Mouse (Mus musculus) olfactory bulb, adult 2 months (tissue): Measurements from ENCODE around the gene Nudt2. TPM values are rescaled to one million over a fixed set of nuclear protein-coding genes. Genes with fewer than 3 reads are reported as not detected.
"Not testable (repeated sequence)": the region's sequence is repeated elsewhere in the genome, so short reads cannot be mapped to it uniquely, and the experiment has no call there.

Experiments used
- H3K27ac ChIP-seq: fragments of 200-500 bp; 2 replicates; pipeline ENCODE4 v1.5.1; 2012; ENCODE audit warnings: low read depth, low read length; ENCODE audit not compliant: insufficient read depth
- H3K4me1 ChIP-seq: fragments of 200-500 bp; 2 replicates; pipeline ENCODE4 v1.6.1; 2012; ENCODE audit warnings: low read length; ENCODE audit not compliant: control insufficient read depth, insufficient read depth
- H3K4me3 ChIP-seq: fragments of 200-500 bp; 2 replicates; pipeline ENCODE4 v1.5.1; 2012; ENCODE audit warnings: mild to moderate bottlenecking, low read depth, low read length, moderate library complexity; ENCODE audit not compliant: insufficient read depth
- CTCF ChIP-seq: fragments of 200-500 bp; IDR thresholded peaks from 2 replicates; pipeline ENCODE4 v1.5.1; 2012; ENCODE audit warnings: low read depth, mild to moderate bottlenecking, low read length, moderate library complexity; ENCODE audit not compliant: insufficient read depth
- POLR2A ChIP-seq: fragments of 200-500 bp; IDR thresholded peaks from 2 replicates; pipeline ENCODE4 v1.6.1; 2012; ENCODE audit warnings: mild to moderate bottlenecking, low read depth, low read length, moderate library complexity; ENCODE audit not compliant: insufficient read depth
- WGBS: fragments of 180-500 bp; shearing (Covaris S2); methylation state at CpG from one replicate; pipeline ENCODE4 v1.1.7; 2018; 5-methylcytosine and 5-hydroxymethylcytosine counted together
- polyA plus RNA-seq: library from polyadenylated mRNA; stranded (reverse); fragments of >200 nt; gene quantifications from 2 replicates; pipeline ENCODE4 v1.2.4, GENCODE M21; 2012; ENCODE audit warnings: low replicate concordance; ENCODE audit not compliant: missing spikeins, insufficient read depth, insufficient read length

The Nudt2 gene
- not detected in 2 replicates for polyA plus RNA-seq

DNA sequence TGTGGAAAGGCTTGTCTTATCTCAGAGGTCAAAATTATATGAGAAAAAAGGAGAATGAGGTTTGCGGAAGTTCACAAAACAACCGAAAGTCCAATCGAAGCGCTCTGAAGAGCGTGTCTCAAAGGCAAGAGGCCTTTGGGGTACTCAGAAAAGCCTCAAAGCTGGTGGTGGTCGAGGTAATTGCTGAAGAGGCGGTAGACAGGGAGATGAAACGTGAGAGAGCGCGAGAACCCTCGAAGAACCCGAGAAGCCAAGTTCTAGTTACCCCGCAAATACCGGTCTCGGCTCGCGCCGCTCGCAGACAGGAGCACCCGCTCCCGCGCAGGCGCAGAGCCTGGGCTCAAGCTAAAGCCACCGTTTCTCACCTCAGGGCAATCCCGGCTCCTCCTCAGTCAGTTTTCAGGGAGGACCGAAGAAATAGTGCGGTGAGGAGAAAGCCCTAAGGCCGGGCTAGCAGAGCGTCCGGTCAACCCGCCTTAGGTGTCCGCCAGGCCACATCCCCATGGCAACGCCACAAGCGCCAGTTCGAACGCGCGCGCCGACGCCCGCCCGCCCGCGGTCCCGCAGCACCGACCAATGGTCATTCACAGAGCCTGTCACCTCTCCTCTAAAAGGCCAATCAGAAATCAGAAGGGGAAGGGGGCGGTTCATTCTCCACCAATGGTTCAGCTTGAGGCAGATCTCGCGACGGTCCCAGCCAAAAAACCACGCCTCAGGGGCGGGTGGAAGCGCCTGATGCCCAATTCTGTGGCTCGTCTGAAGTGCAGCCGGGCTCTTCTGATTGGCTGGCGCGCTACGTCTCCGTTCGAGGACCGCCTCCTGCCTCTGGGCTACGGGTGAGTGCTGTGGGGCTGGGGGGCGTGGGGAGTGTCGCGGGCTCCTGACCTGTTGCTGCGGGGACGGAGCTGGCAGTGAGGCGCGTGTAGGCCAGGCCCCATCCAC lies at the start of gene Nudt2, which contains the start of gene Kif24:
TSS of gene Nudt2 (plus strand) at position 807 of the 942 bp plus-strand sequence.
TSS of gene Kif24 (minus strand) at position 543 of the 942 bp plus-strand sequence.
- peak within 1 kb of the TSS; percentile 95 for H3K4me3 ChIP-seq
- TF ChIP-seq CTCF (no peak), POLR2A (peak; percentile 49)
- WGBS, result under 1% methylated on average over 70 of the region's 70 CpGs
- no peak within 1 kb of the TSS for H3K27ac ChIP-seq
- H3K4me1 ChIP-seq, result 0 out of 2 replicates have a peak, but pooled peaks cover 2% of the 10 kb centered on the region

DNA sequence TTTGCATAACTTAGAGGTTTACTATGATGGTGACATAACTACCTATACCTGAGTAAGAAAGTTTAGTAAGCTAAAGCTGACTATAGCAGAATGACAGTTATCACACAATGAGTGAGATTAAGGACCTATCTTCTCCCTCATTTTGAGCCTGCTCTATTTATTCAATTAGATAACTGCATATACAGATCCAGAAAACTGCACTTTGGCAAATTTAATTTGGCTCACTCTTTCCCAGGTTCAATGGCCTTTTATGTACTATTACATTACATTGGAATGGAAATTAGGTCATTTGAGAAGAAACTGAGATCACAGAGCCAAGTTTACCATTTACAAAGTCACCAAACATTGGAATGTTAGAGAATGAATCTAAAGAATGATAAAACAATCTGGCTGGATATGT lies 48.0 kb upstream of the Nudt2 start:
- no peak overlapping the region for H3K4me3 ChIP-seq
- no peak overlapping the region for H3K27ac ChIP-seq
- H3K4me1 ChIP-seq, result no peaks in the 10 kb centered on the region
- TF ChIP-seq CTCF (no peak), POLR2A (no peak)

- no peaks in the 10 kb centered on the region for H3K4me1 ChIP-seq
- WGBS, result 74% methylated on average over 5 of the region's 5 CpGs
- H3K4me3 ChIP-seq, result no peak overlapping the region
- H3K27ac ChIP-seq, result no peak overlapping the region
- no peak for TF ChIP-seq POLR2A
These were observed 26.0 kb upstream of the Nudt2 start for GRCm38 (mm10) chr4:41438931-41439330.

- TF ChIP-seq CTCF (no peak), POLR2A (no peak)
- H3K4me3 ChIP-seq, result no peak overlapping the region
- H3K27ac ChIP-seq, result no peak overlapping the region
- no peaks in the 10 kb centered on the region for H3K4me1 ChIP-seq
- WGBS, result 74% methylated on average over 4 of the region's 4 CpGs
These were observed 22.1 kb upstream of the Nudt2 start for GRCm38 (mm10) chr4:41442790-41443302.

GRCm38 (mm10) chr4:41447595-41447994 lies 17.4 kb upstream of the Nudt2 start:
- H3K4me1 ChIP-seq, result no peaks in the 10 kb centered on the region
- 98% methylated on average over 3 of the region's 3 CpGs for WGBS
- TF ChIP-seq POLR2A, result no peak
- no peak for TF ChIP-seq CTCF
- H3K27ac ChIP-seq, result no peak overlapping the region
- H3K4me3 ChIP-seq, result no peak overlapping the region

DNA sequence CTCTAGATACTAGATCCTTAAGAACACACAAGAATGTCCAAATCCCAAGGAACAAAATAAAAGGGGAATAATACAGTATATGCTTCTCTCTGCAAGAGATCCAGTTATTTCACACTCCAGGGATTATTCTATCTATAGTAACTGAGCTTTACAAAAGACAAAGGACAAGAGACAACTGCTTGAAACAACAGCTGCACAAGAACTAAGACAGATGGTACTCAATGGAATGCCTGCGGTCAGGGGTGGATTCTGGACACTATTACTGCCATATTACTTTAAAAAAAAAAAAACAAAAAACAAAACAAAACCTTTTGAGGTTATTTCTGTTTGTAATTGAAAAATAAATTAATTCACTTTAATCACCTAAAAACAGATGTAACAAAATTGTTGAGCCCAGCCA lies 4.3 kb upstream of the Nudt2 start:
- H3K4me3 ChIP-seq, result no peak overlapping the region
- WGBS, result 76% methylated on average over 1 of the region's 1 CpGs
- no peak for TF ChIP-seq CTCF
- no peak for TF ChIP-seq POLR2A

DNA sequence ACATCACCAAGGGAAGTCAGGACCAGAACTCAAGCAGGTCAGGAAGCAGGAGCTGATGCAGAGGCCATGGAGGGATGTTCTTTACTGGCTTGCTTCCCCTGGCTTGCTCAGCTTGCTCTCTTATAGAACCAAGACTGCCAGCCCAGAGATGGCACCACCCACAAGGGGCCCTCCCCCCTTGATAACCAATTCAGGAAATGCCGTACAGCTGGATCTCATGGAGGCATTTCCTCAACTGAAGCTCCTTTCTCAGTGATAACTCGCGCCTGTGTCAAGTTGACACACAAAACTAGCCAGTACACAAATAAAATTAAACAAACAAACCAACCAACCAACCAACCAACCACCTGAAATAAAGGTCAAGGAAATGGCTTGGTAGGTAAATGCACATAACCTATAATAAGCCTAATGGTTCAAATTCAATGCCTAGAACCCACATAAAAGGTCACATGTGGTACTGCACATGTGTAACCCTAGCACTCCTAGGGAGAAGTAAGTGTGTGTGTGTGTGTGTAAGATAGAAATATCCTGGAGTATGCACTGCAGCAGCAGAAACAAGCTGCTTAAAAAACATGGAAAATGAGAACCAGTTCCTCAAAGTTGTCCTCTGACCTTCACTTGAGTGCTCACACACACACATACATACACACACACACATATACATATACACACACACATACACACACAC lies 1.8 kb upstream of the Nudt2 start:
- not testable (repeated sequence) for H3K27ac ChIP-seq, H3K4me1 ChIP-seq, H3K4me3 ChIP-seq
- 73% methylated on average over 3 of the region's 3 CpGs for WGBS

More for the DNA sequence above, 4.3 kb upstream of the Nudt2 start:
- 0 out of 2 replicates have a peak, but pooled peaks cover 2% of the 10 kb centered on the region for H3K4me1 ChIP-seq
- no peak overlapping the region for H3K27ac ChIP-seq

DNA sequence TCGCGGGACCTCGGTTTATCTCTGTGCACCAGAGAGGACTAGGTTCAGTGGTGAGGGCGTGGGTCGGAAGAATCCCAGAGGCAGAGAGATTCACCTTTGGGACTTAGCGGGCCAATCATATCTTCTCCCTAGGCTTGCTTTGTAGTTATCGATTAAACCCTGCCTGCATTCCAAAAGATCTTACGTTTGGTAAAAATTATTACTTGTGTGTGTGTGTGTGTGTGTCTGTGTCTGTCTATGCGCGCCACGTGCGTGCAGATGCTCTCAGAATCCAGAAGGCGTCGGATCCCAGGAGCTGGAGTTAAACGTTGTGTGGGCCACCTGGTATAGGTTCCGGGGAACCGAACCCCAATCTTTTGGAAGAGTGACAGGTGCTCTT lies 325 bp downstream of the Nudt2 start:
- 3% methylated on average over 17 of the region's 17 CpGs for WGBS
- no peak overlapping the region for H3K27ac ChIP-seq

GRCm38 (mm10) chr4:41468396-41469080 lies 3.6 kb downstream of the Nudt2 start:
- 52% methylated on average over 17 of the region's 17 CpGs for WGBS
- no peak for TF ChIP-seq CTCF
- TF ChIP-seq POLR2A, result no peak
- Histone ChIP-seq H3K4me3 (no peak overlapping the region), H3K4me1 (peaks cover 6% of the 10 kb centered on the region; the same call in 1 of the 2 replicates), H3K27ac (no peak overlapping the region)

More for the DNA sequence above, 325 bp downstream of the Nudt2 start:
- H3K4me1 ChIP-seq, result 0 out of 2 replicates have a peak, but pooled peaks cover 2% of the 10 kb centered on the region
- TF ChIP-seq CTCF (no peak), POLR2A (no peak)
- H3K4me3 ChIP-seq, result peak overlapping the region; percentile 95
